Mouse (Mus musculus): ENCODE data around the gene Flt3l.
A peak's percentile ranks its signal among the peaks of the same experiment; 100 is the strongest.
"Not testable (repeated sequence)": the region's sequence is repeated elsewhere in the genome, so short reads cannot be mapped to it uniquely, and the experiment has no call there.

Gene Flt3l

GRCm38 (mm10) chr7:45126147-45126843 is 9.9 kb downstream of the Flt3l start:
- ATAC-seq (ENCODE audit: insufficient number of reproducible peaks, low FRiP score, low TSS enrichment): no peak

GRCm38 (mm10) chr7:45125649-45126048 is 10.6 kb downstream of the Flt3l start:
- not testable (repeated sequence) for ATAC-seq (ENCODE audit: insufficient number of reproducible peaks, low FRiP score, low TSS enrichment)

DNA sequence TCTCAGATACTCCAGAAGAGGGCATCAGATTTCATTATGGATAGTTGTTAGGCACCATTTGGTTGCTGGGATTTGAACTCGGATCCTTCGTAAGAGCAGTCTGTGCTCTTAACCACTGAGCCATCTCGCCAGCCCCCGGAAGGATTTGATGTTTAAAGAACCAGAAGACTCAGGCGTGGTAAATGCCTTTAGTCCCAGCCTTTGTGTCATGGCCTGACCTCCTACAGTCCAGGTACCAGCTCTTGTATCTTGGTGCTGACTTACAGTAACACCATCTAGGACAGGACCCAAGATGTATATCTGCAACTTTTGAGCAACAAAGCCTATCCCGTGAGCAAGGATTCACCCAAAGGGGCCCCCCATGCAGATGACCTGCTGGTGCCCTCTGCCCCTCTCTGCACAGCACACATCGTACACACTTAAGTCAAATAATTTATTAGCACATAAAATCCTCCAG is 11.1 kb downstream of the Flt3l start:
- ATAC-seq (ENCODE audit: insufficient number of reproducible peaks, low FRiP score, low TSS enrichment): no peak

DNA sequence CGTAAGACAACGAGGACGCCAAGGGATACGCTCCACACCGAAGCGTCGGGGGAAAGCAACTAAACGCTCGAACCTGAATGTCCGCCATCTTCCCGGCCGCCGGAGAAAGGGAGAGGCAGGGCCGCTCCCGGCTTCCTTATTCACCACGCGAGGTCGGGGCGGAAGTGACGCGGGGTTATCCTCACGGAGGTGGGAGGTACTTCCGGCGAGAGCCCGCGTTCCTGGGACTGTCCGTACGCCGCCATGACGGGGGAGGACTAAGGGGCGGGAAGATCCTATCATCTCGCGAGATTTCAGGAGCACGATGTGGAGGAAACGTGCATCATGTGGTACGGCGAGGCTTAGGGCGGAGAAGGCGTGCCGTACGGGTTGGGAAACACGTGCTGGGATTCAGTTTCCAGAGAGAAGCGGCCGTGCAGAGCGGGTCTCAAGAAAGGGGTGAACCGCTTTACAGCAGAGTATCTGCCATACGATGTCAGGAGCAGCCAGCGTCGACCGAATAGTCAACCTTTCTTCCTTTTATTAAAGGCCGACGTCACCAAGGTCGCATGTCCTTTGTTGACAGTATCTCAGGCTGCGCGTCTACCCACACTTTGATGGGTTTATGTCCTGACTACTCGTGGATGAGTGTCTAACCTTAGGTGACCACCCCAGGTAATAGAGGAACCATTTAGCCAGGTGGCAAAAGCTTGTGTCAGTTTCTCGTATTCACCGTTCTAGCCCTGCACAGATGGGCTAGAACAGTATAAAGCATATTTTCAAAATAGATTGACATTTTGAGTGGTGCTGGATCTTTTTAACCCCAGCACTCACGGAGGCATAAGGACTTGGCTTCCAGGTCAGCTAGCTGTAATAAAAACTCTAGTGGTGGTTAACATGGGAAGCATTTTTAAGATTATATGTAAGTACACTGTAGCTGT is 11.7 kb downstream of the Flt3l start, which contains the start of gene Rps11:
Gene Rps11 (minus strand): TSS at position 216 of the 920 bp plus-strand sequence.
- peak; percentile 77 for ATAC-seq (ENCODE audit: insufficient number of reproducible peaks, low FRiP score, low TSS enrichment)

GRCm38 (mm10) chr7:45123186-45123570 is 13.1 kb downstream of the Flt3l start:
- ATAC-seq (ENCODE audit: insufficient number of reproducible peaks, low FRiP score, low TSS enrichment): no peak

GRCm38 (mm10) chr7:45122561-45123185 is 13.6 kb downstream of the Flt3l start:
- no peak for ATAC-seq (ENCODE audit: insufficient number of reproducible peaks, low FRiP score, low TSS enrichment)

- no peak for ATAC-seq (ENCODE audit: insufficient number of reproducible peaks, low FRiP score, low TSS enrichment)
Measured at GRCm38 (mm10) chr7:45121966-45122365, 14.3 kb downstream of the Flt3l start.

DNA sequence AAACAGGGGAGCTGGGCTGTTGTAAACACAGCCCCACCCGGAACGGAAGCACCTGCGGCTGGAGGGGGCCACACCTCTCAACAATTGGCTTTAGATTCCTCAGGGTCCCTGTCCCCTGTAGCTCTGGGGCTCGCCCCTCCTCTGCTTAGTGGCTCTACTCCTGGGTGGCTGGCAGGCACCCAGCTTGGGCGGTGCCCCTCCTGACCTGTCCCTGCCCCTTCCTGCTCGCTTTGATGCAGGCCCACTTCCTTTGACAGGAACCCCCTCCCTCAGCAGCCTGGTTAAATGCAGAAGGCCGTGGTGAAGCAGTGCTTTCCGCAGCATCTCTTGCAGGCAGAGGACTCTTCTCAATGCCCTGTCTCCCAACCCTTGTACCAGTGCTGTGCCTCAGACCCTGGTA is 14.8 kb downstream of the Flt3l start:
- no peak for ATAC-seq (ENCODE audit: insufficient number of reproducible peaks, low FRiP score, low TSS enrichment)

- ATAC-seq (ENCODE audit: insufficient number of reproducible peaks, low FRiP score, low TSS enrichment): no peak
Measured at GRCm38 (mm10) chr7:45119780-45120709, 16.2 kb downstream of the Flt3l start.

GRCm38 (mm10) chr7:45118336-45118735 is 17.9 kb downstream of the Flt3l start:
- no peak for ATAC-seq (ENCODE audit: insufficient number of reproducible peaks, low FRiP score, low TSS enrichment)

GRCm38 (mm10) chr7:45117566-45117965 is 18.7 kb downstream of the Flt3l start:
- ATAC-seq (ENCODE audit: insufficient number of reproducible peaks, low FRiP score, low TSS enrichment): no peak

GRCm38 (mm10) chr7:45113476-45113875 is 22.8 kb downstream of the Flt3l start:
- no peak for ATAC-seq (ENCODE audit: insufficient number of reproducible peaks, low FRiP score, low TSS enrichment)

DNA sequence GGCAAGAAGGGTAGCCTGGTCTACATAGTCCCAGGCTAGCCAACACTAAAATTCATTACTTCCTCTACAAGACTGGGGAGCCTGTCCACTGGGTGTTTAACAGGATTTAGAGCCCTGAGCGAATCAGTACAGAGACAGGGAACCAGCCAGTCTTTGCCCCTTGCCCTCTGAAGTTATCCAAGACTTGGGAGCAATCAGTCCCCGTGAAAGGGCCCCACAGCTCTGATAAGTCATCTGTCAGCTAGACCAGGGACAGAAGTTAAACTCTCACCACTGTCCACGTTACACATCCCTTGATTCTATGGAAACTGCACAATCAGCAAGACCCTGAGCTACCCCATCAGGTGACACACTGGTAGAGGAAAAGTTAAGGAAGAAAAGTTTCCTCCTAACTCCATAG is 23.7 kb downstream of the Flt3l start:
- no peak for ATAC-seq (ENCODE audit: insufficient number of reproducible peaks, low FRiP score, low TSS enrichment)

DNA sequence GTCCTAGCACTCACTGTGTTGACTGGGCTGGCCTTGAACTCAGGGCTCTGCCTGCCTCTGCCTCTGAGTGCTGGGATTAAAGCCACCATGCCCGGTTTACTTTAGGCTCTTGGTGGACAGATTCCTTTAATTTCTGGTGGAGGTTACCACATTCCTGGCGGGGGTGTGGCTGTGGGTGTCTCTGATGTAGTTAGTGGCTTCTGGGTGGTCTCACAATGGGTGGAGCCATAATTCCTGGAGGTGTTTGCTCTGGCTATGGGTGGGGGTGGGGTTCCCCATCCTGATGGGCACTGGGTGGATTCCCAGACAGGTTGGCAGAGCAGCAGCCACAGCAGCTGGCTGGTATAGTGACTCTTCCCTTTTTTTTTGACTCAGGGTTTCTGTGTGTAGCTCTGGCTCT is 24.3 kb downstream of the Flt3l start:
- no peak for ATAC-seq (ENCODE audit: insufficient number of reproducible peaks, low FRiP score, low TSS enrichment)

DNA sequence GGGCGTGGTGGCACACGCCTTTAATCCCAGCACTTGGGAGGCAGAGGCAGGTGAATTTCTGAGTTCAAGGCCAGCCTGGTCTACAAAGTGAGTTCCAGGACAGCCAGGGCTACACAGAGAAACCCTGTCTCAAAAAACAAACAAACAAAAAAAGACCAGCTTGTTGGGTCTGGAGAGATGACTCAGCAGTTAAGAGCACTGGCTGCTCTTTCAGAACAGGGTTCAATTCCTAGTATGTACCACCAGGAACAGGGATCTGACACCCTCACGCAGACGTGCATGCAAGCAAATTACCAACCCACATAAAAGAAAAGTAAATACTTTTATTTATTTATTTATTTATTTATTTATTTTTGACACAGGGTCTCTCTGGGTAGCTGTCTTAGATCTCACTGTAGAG is 26.1 kb downstream of the Flt3l start:
- not testable (repeated sequence) for ATAC-seq (ENCODE audit: insufficient number of reproducible peaks, low FRiP score, low TSS enrichment)

- ATAC-seq (ENCODE audit: insufficient number of reproducible peaks, low FRiP score, low TSS enrichment): no peak
Measured at GRCm38 (mm10) chr7:45107052-45107645, 29.1 kb downstream of the Flt3l start.

GRCm38 (mm10) chr7:45106441-45106840 is 29.8 kb downstream of the Flt3l start:
- no peak for ATAC-seq (ENCODE audit: insufficient number of reproducible peaks, low FRiP score, low TSS enrichment)

DNA sequence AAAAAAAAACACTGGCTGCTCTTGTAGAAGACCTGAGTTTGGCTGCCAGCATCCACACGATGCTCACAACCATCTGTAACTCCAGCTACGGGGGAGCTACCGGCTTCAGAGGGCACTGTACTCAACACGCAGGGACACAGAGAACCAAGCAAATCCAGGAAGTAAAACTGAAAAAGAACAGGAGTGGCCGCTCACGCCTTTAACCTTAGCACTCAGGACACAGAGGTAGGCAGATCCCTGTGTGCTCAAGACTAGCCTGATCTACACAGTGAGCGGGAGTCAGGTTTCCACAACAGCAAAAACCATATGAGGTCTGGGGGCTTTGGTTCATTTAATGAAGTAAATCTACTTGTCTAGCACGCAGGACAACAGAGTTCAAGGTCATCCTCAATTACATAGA is 30.7 kb downstream of the Flt3l start:
- ATAC-seq (ENCODE audit: insufficient number of reproducible peaks, low FRiP score, low TSS enrichment): no peak

- ATAC-seq (ENCODE audit: insufficient number of reproducible peaks, low FRiP score, low TSS enrichment): no peak
Measured at GRCm38 (mm10) chr7:45104941-45105340, 31.3 kb downstream of the Flt3l start.
